Mouse (Mus musculus) lung, postnatal 4 days (tissue): Measurements from ENCODE around the gene Dync1li2.

Experiments
- DNase-seq, 2 experiments: peaks; one replicate each; pipeline ENCODE4 v3.0.0; 2021

Gene Dync1li2

GRCm38 (mm10) chr8:104379301-104379836, 63.5 kb downstream of the Dync1li2 start:
- DNase-seq: no peak

GRCm38 (mm10) chr8:104376669-104377068, 66.2 kb downstream of the Dync1li2 start:
- DNase-seq: no peak

- no peak for DNase-seq
Observed at GRCm38 (mm10) chr8:104375959-104376358, 66.9 kb downstream of the Dync1li2 start.

- DNase-seq: peak; percentile 44 to 48
Observed at GRCm38 (mm10) chr8:104374864-104375846, 67.7 kb downstream of the Dync1li2 start.

GRCm38 (mm10) chr8:104374269-104374668, 68.6 kb downstream of the Dync1li2 start:
- no peak for DNase-seq

GRCm38 (mm10) chr8:104373779-104374178, 69.1 kb downstream of the Dync1li2 start:
- DNase-seq: peak; percentile 47 to 54

- no peak for DNase-seq
Observed at GRCm38 (mm10) chr8:104371121-104371520, 71.7 kb downstream of the Dync1li2 start.

- no peak for DNase-seq
Observed at GRCm38 (mm10) chr8:104370071-104370470, 72.8 kb downstream of the Dync1li2 start.

GRCm38 (mm10) chr8:104369591-104369990, 73.3 kb downstream of the Dync1li2 start:
- DNase-seq: no peak
